Mouse (Mus musculus): ENCODE measurements at regions not wholly inside any gene's neighbourhood (a gene's known extent, or its start where the extent isn't known, plus 50 kb on each side); places are given as distances from the start of the nearest gene placed in this dataset.

GRCm38 (mm10) chr8:34533421-34533820 is 421.9 kb upstream of the Gm10131 start:
- Histone ChIP-seq H3K27me3 (ENCODE audit: control insufficient read depth, insufficient read depth, low read length) (no peaks in the 10 kb centered on the region), H3K9ac (ENCODE audit: low read depth, low read length) (no peak overlapping the region), H3K4me2 (replicated peaks; ENCODE audit: low read depth, low read length) (no peak overlapping the region), H3K36me3 (ENCODE audit: control insufficient read depth, insufficient read depth, low read length) (no peaks in the 10 kb centered on the region), H3K27ac (ENCODE audit: low read depth, low read length) (no peak overlapping the region), H3K4me1 (replicated peaks; ENCODE audit: control insufficient read depth, insufficient read depth, low read length) (no peaks in the 10 kb centered on the region), H3K4me3 (ENCODE audit: low read depth, low read length) (no peak overlapping the region), H3K9me3 (ENCODE audit: control insufficient read depth, low read length) (no peaks in the 10 kb centered on the region)
- DNase-seq (ENCODE audit: low spot score), result no peak
- 94% methylated on average over 4 of the region's 4 CpGs for WGBS
- ATAC-seq (ENCODE audit: low FRiP score), result no peak

DNA sequence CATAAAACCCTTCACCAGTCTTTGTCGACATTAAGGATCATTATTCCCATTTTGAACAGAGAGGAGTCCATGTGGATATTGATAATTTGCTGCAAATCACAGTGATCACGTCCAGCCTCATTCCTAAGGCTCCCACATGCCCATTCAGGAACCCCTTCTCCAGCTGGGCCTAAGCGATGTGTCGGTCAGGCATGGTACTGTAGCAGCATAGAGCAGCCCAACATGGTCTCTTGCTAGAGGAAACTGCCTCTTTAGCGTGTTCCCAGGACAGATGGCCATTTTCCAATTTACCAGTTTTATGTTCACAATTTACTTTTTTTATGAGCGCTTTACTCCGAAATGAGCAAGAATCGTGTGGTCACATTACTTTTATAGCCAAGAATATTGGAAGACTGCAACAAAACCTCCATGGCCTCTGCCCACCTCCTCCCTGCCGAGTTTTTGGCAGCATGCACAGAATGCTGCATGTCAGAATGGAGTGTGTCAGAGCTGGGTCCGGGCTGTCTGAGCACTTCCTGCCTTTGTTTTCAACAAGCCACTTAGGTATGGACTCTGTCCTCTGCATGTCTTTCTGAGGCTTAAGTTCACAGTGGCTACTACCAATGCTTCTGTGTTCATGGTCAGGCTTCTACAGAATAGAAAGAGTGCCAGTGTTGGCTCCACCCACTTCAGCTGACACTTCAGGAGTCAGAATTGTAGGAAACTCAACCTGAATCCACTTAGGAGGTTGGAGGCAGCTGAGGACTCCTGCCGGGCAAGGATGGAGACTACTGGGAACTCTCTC is 419.6 kb upstream of the Gm10131 start:
- Histone ChIP-seq H3K27ac (ENCODE audit: low read depth, low read length) (no peak overlapping the region), H3K27me3 (ENCODE audit: control insufficient read depth, insufficient read depth, low read length) (no peaks in the 10 kb centered on the region), H3K4me3 (ENCODE audit: low read depth, low read length) (no peak overlapping the region), H3K4me2 (replicated peaks; ENCODE audit: low read depth, low read length) (no peak overlapping the region), H3K9me3 (ENCODE audit: control insufficient read depth, low read length) (no peaks in the 10 kb centered on the region), H3K36me3 (ENCODE audit: control insufficient read depth, insufficient read depth, low read length) (no peaks in the 10 kb centered on the region), H3K4me1 (replicated peaks; ENCODE audit: control insufficient read depth, insufficient read depth, low read length) (no peaks in the 10 kb centered on the region), H3K9ac (ENCODE audit: low read depth, low read length) (no peak overlapping the region)
- 85% methylated on average over 11 of the region's 11 CpGs for WGBS
- no peak for DNase-seq (ENCODE audit: low spot score)
- no peak for ATAC-seq (ENCODE audit: low FRiP score)

DNA sequence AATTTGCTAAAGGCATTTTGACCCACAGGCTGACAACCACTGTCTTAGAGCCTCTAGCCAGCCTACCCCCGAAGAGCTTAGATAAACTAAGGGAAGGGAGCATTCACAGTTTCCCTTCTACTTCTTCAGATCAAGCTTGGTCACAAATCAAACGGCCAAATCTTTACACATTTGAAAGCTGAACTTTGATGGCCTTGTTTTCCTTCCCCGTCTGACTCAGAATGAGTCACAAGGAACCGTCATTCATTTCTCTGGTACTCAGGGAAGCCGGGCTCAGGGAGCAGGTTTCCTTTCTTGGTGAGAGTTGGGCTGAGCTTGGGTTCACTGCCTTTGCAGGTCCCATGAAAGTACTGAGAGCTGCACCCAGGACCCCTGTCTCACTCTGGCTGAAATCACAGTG is 418.5 kb upstream of the Gm10131 start:
- H3K9me3 ChIP-seq (ENCODE audit: control insufficient read depth, low read length), result no peaks in the 10 kb centered on the region
- no peak overlapping the region for H3K4me2 ChIP-seq (replicated peaks; ENCODE audit: low read depth, low read length)
- 85% methylated on average over 5 of the region's 5 CpGs for WGBS
- H3K27me3 ChIP-seq (ENCODE audit: control insufficient read depth, insufficient read depth, low read length), result no peaks in the 10 kb centered on the region
- no peaks in the 10 kb centered on the region for H3K4me1 ChIP-seq (replicated peaks; ENCODE audit: control insufficient read depth, insufficient read depth, low read length)
- H3K4me3 ChIP-seq (ENCODE audit: low read depth, low read length), result no peak overlapping the region
- DNase-seq (ENCODE audit: low spot score), result no peak
- H3K27ac ChIP-seq (ENCODE audit: low read depth, low read length), result no peak overlapping the region
- no peak overlapping the region for H3K9ac ChIP-seq (ENCODE audit: low read depth, low read length)
- no peaks in the 10 kb centered on the region for H3K36me3 ChIP-seq (ENCODE audit: control insufficient read depth, insufficient read depth, low read length)
- ATAC-seq (ENCODE audit: low FRiP score), result no peak

- Histone ChIP-seq H3K9me3 (ENCODE audit: control insufficient read depth, low read length) (no peaks in the 10 kb centered on the region), H3K36me3 (ENCODE audit: control insufficient read depth, insufficient read depth, low read length) (no peaks in the 10 kb centered on the region), H3K9ac (ENCODE audit: low read depth, low read length) (no peak overlapping the region), H3K4me2 (replicated peaks; ENCODE audit: low read depth, low read length) (no peak overlapping the region), H3K4me3 (ENCODE audit: low read depth, low read length) (no peak overlapping the region), H3K4me1 (replicated peaks; ENCODE audit: control insufficient read depth, insufficient read depth, low read length) (no peaks in the 10 kb centered on the region), H3K27me3 (ENCODE audit: control insufficient read depth, insufficient read depth, low read length) (no peaks in the 10 kb centered on the region), H3K27ac (ENCODE audit: low read depth, low read length) (no peak overlapping the region)
- 75% methylated on average over 1 of the region's 1 CpGs for WGBS
- DNase-seq (ENCODE audit: low spot score) (no peak), ATAC-seq (ENCODE audit: low FRiP score) (no peak)
Observed at GRCm38 (mm10) chr8:34529452-34529851, 417.9 kb upstream of the Gm10131 start.

GRCm38 (mm10) chr8:34528213-34528612 is 416.7 kb upstream of the Gm10131 start:
- H3K4me1 ChIP-seq (replicated peaks; ENCODE audit: control insufficient read depth, insufficient read depth, low read length), result no peaks in the 10 kb centered on the region
- no peak overlapping the region for H3K9ac ChIP-seq (ENCODE audit: low read depth, low read length)
- H3K4me2 ChIP-seq (replicated peaks; ENCODE audit: low read depth, low read length), result no peak overlapping the region
- 91% methylated on average over 3 of the region's 3 CpGs for WGBS
- no peaks in the 10 kb centered on the region for H3K9me3 ChIP-seq (ENCODE audit: control insufficient read depth, low read length)
- no peaks in the 10 kb centered on the region for H3K27me3 ChIP-seq (ENCODE audit: control insufficient read depth, insufficient read depth, low read length)
- H3K4me3 ChIP-seq (ENCODE audit: low read depth, low read length), result no peak overlapping the region
- no peak overlapping the region for H3K27ac ChIP-seq (ENCODE audit: low read depth, low read length)
- no peaks in the 10 kb centered on the region for H3K36me3 ChIP-seq (ENCODE audit: control insufficient read depth, insufficient read depth, low read length)
- DNase-seq (ENCODE audit: low spot score) (no peak), ATAC-seq (ENCODE audit: low FRiP score) (no peak)

- DNase-seq (ENCODE audit: low spot score) (no peak), ATAC-seq (ENCODE audit: low FRiP score) (no peak)
- WGBS, result 74% methylated on average over 4 of the region's 4 CpGs
- H3K4me1 ChIP-seq (replicated peaks; ENCODE audit: control insufficient read depth, insufficient read depth, low read length), result no peaks in the 10 kb centered on the region
- H3K4me3 ChIP-seq (ENCODE audit: low read depth, low read length), result no peak overlapping the region
- H3K27ac ChIP-seq (ENCODE audit: low read depth, low read length), result no peak overlapping the region
- no peak overlapping the region for H3K9ac ChIP-seq (ENCODE audit: low read depth, low read length)
- H3K27me3 ChIP-seq (ENCODE audit: control insufficient read depth, insufficient read depth, low read length), result no peaks in the 10 kb centered on the region
- H3K36me3 ChIP-seq (ENCODE audit: control insufficient read depth, insufficient read depth, low read length), result no peaks in the 10 kb centered on the region
- H3K4me2 ChIP-seq (replicated peaks; ENCODE audit: low read depth, low read length), result no peak overlapping the region
- no peaks in the 10 kb centered on the region for H3K9me3 ChIP-seq (ENCODE audit: control insufficient read depth, low read length)
Observed at GRCm38 (mm10) chr8:34525231-34525630, 413.7 kb upstream of the Gm10131 start.

DNA sequence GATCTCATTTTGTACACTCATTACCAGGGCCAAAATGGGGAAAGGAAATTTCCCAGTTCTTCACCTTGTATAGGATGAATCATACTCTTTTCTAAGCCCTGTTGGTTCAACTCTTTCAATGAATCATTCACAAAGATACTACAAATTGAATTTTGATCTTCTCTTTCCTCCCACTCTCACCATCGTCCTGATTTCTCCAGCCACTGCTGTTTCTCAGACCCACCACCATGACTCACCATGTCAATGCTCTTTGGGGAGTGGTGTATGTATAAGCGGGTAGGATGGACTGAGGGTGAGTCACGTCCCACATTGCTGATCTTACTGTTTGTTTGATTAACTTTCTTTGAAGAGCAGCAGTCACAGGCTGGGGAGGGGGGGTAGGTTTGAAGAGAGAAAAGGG is 412.3 kb upstream of the Gm10131 start:
- Histone ChIP-seq H3K4me1 (replicated peaks; ENCODE audit: control insufficient read depth, insufficient read depth, low read length) (no peaks in the 10 kb centered on the region), H3K27me3 (ENCODE audit: control insufficient read depth, insufficient read depth, low read length) (no peaks in the 10 kb centered on the region), H3K36me3 (ENCODE audit: control insufficient read depth, insufficient read depth, low read length) (no peaks in the 10 kb centered on the region), H3K9me3 (ENCODE audit: control insufficient read depth, low read length) (no peaks in the 10 kb centered on the region), H3K4me2 (replicated peaks; ENCODE audit: low read depth, low read length) (no peak overlapping the region), H3K9ac (ENCODE audit: low read depth, low read length) (no peak overlapping the region), H3K27ac (ENCODE audit: low read depth, low read length) (no peak overlapping the region), H3K4me3 (ENCODE audit: low read depth, low read length) (no peak overlapping the region)
- ATAC-seq (ENCODE audit: low FRiP score), result no peak
- no peak for DNase-seq (ENCODE audit: low spot score)
- 86% methylated on average over 3 of the region's 3 CpGs for WGBS

- no peaks in the 10 kb centered on the region for H3K36me3 ChIP-seq (ENCODE audit: control insufficient read depth, insufficient read depth, low read length)
- WGBS, result 92% methylated on average over 7 of the region's 7 CpGs
- H3K4me3 ChIP-seq (ENCODE audit: low read depth, low read length), result no peak overlapping the region
- ATAC-seq (ENCODE audit: low FRiP score) (no peak), DNase-seq (ENCODE audit: low spot score) (no peak)
- H3K9me3 ChIP-seq (ENCODE audit: control insufficient read depth, low read length), result no peaks in the 10 kb centered on the region
- H3K4me1 ChIP-seq (replicated peaks; ENCODE audit: control insufficient read depth, insufficient read depth, low read length), result no peaks in the 10 kb centered on the region
- H3K27me3 ChIP-seq (ENCODE audit: control insufficient read depth, insufficient read depth, low read length), result no peaks in the 10 kb centered on the region
- no peak overlapping the region for H3K27ac ChIP-seq (ENCODE audit: low read depth, low read length)
- no peak overlapping the region for H3K4me2 ChIP-seq (replicated peaks; ENCODE audit: low read depth, low read length)
- H3K9ac ChIP-seq (ENCODE audit: low read depth, low read length), result no peak overlapping the region
Observed at GRCm38 (mm10) chr8:34521316-34521715, 409.8 kb upstream of the Gm10131 start.

DNA sequence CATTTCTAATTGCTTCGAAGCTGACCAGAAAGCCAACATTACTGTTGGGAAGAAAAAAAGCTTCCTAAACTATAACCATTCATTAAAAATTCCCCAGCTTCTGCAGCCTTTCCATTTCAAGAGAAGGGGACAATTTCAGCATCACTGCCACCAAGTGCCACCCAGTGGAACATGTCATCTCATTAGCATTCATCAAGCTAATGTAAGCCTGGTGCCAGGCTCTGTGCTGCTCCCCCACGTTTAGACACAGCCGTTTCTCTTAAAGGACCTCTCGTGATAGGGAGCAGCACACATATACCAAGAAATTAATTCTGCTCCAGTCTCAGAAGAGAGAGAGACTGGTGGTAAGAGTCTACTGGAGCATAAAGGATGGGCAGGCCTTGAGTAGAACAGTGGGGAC is 409.1 kb upstream of the Gm10131 start:
- no peaks in the 10 kb centered on the region for H3K9me3 ChIP-seq (ENCODE audit: control insufficient read depth, low read length)
- H3K4me2 ChIP-seq (replicated peaks; ENCODE audit: low read depth, low read length), result no peak overlapping the region
- no peaks in the 10 kb centered on the region for H3K27me3 ChIP-seq (ENCODE audit: control insufficient read depth, insufficient read depth, low read length)
- WGBS, result 69% methylated on average over 4 of the region's 4 CpGs
- H3K36me3 ChIP-seq (ENCODE audit: control insufficient read depth, insufficient read depth, low read length), result no peaks in the 10 kb centered on the region
- no peak overlapping the region for H3K4me3 ChIP-seq (ENCODE audit: low read depth, low read length)
- H3K4me1 ChIP-seq (replicated peaks; ENCODE audit: control insufficient read depth, insufficient read depth, low read length), result no peaks in the 10 kb centered on the region
- ATAC-seq (ENCODE audit: low FRiP score) (no peak), DNase-seq (ENCODE audit: low spot score) (no peak)
- H3K9ac ChIP-seq (ENCODE audit: low read depth, low read length), result no peak overlapping the region
- H3K27ac ChIP-seq (ENCODE audit: low read depth, low read length), result no peak overlapping the region

Data from hindbrain, embryonic 11.5 days (tissue).